Mouse (Mus musculus): ENCODE data around the gene Pknox2.

The Pknox2 gene

DNA sequence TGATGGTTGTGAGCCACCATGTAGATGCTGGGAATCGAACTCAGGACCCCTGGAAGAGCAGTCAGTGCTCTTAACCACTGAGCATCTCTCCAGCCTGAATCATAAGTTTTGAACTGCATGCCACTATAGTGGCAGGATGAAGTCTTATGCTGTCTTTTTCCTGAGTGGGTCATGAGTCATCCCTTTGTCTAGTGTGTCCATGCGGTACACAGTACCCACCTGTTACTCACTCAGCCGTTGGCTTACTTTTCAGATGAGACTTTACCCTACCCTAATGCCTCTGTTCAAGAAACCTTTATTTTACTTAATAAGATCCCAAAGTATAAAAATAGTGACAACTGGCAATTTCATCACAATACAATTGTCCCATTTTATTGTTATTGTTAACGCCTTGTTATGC, 95.5 kb downstream of the Pknox2 start:
- DNase-seq (ENCODE audit: low spot score), result no peak

DNA sequence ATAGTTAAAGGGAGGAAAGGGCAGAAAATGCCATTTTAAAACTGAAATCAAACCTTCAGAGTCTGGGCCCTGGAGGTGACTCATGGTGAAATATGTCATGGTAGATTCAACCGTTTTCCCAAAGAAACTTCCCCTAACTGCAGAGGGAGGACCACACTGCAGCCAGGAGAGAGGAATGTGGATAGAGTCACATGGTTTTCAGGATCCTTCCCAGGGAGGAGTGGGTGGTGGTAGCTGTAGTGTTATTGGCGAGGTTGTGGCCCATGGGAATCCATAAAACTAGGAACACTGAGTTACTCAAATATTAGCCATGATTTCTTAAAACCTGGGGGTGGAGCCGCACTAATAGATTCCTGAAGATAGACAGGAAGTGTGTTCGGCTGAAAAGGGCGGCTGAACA, 99.7 kb downstream of the Pknox2 start:
- DNase-seq (ENCODE audit: low spot score), result no peak

DNA sequence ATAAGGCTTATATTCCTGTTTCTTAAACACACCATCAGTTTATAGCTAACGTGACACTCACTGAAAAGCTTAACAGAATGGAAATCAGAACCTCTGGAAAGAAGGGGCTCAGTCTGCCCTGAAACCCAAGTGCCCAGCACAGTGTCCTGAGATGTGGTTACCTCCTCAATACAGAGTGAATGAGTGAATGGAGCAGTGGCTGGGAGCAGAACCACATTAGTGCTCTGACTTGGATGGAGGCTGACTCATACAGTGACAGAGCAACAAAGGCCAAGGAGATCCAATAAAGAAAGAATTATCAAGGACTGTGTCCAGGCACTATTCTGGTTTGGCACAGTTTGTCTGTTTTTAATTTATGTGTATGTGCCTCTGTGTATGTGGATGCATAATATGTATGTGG, 101.3 kb downstream of the Pknox2 start:
- no peak for DNase-seq (ENCODE audit: low spot score)

DNA sequence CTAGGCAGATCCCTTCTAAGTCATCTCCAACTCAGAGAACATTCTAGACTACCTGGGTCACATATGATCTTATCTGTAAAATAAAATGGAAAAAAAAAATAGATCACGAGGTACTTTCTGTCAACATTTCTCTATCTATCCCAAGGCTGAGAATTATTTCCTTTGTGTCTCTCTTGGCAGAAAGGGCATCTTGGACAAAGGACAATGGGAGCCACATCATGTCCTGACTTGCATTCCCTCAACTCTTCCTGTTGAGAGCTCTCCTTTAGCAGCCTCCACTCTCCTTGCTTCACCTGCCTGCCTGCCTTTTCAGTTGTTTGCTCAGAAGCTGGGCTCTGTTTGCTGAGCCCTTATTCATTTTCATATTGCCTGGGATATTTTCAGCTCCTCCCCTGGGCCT, 103.0 kb downstream of the Pknox2 start:
- DNase-seq (ENCODE audit: low spot score), result no peak

DNA sequence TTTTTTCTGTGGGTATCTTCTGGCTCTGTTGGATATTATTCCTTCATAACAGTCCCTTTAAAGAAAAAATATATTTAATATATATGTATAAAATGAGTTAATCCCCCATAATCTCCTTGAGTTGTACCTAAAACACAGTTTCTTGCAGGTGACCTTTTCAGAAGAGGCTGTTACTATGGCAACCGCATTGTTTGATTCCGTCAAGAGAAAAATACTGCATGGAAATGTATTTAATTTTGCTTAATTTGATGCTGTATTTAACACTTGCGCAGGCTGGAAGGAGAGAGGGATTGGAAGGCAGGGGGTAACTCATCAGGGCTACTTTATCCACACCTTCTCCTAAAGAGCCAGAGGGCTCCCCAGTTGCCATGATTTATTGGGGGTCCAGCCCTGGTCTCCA, 108.3 kb downstream of the Pknox2 start:
- DNase-seq (ENCODE audit: low spot score), result no peak

DNA sequence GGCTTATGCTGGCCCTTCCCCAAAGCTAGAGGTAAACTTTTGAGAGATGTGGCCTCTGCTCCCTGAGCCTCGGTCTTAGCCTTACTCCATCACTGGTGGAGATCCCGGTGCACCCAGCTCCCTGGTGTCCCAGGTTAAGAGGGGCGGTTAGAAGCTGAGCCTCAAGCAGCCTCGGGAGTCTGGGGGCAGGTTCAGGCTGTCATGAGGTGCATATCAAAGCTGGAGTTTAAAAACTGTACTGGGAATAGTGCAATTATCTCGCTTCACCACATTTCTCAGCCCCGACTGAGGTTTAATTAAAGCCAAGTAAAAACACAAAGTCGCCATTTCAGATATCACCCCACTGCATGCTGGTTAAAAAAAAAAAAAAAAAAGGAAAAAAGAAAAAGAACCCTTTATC, 108.8 kb downstream of the Pknox2 start:
- DNase-seq (ENCODE audit: low spot score), result no peak

DNA sequence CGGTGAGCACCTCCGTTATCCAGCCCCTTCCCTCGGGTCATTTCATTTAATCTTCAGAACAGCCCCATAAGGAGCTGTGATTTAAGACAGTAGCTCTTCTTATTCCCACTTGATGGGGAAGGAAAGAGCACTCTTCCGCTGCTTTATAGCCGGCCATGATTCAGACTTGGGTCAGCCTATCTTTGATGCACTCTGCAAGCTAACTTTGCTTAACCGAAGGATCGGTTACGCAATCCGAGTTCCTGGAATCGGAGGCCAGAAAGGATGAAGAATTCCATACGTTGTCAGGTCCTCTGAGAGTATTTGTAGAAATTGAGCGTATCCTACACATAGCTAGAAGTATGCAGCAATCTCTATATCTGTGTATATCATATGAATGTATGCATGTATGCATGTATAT, 109.8 kb downstream of the Pknox2 start:
- no peak for DNase-seq (ENCODE audit: low spot score)

DNA sequence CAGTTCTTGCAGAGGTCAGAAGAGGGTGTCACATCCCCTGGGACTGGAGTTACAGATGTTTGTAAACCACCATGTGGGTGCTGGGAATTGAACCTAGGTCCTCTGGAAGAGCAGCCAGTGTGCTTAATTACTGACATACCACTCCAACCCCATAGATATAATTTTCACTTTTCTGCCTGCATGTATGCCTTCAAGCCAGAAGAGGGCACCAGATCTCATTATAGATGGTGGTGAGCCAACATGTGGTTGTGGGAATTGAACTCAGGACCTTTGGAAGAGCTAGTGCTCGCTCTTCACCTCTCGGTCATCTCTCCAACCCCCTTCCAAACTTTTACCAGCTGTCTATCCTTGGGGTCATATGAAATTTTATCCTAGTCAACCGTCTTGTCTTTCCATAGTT, 112.0 kb downstream of the Pknox2 start:
- no peak for DNase-seq (ENCODE audit: low spot score)

DNA sequence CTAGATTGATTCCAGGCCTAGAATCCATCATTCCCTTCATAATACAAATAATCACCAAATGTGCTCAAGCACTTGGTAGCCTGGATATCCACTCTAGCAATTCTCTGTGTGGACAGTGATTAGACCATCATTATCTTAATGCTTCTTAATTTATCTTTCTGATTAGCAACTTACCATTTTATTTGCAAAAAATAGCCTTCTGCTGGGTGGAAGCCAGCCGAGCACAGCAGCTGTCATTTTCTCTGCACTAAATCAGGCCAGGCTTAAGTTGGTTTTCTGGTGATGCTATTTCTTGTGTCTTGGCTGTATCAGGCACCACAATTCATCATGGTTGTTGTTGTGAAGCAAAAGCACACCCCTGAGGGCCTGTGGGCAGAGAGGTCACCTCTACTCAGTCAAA, 112.9 kb downstream of the Pknox2 start:
- no peak for DNase-seq (ENCODE audit: low spot score)

DNA sequence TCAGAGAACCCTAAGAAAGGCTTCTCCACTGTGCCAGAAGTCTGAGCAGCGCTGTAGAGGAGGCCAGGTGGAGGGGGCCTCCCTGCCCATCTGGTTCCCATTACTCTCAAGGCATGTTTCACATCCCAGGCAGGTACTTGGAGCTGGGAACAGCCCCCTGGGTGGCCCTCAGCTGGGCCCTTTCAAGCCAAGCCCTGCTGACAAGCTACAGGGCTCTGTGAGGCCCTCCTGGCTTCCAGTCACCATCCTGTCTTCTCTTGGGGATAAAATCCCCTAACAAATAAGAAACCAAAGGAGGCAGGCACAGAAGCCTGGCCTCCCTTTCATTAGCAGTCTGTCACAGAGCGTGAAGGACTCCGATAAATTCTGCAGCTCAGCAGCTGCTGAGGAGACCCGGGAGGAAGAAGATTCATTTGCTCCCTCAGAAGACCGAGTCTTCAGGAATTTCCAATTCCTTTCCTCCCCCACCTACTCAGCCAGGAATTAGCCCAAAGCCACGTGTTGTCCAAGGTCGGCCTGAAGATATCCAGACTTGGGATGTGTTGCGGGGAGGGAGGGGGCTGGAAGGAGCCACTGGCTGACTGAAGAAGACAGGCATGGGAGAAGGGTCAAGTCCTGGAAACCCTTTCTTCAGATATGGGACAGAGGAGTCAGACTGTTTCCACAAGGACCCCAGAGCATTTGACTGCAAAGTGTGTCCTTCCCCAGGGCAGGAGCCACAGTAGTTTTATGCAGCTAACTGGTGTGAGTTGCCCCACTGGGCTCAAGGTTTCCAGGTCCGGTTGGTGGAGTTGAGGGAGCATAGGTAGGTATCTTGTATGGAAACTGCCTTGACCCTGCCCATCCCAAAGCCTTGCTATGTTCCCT, 116.6 kb downstream of the Pknox2 start:
- DNase-seq (ENCODE audit: low spot score), result no peak

DNA sequence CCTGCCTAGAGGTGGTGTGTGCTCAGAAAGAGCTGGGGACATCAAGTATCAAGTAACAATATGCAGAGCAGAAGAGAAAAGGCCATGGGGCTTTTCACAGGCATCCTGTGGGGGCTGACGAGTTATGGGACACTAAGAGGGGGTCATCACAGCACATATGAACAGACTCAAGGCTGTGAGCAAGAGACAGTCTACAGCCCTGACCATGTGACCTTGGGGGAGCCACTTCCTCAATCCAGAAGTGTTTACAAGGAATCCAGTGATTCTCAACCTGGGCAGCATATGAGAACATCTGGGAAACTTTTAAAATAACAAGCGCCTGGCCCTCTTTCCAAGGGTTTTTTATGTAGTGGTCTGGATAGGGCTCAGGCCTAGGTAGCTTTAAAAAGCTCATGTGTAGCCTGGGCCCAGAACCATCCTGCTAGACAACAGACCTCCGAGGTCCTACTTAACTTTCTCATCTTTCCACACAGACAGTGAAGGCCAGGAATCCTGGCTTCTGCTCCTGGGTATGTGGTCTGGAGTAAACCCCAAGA, 117.3 kb downstream of the Pknox2 start:
- no peak for DNase-seq (ENCODE audit: low spot score)

DNA sequence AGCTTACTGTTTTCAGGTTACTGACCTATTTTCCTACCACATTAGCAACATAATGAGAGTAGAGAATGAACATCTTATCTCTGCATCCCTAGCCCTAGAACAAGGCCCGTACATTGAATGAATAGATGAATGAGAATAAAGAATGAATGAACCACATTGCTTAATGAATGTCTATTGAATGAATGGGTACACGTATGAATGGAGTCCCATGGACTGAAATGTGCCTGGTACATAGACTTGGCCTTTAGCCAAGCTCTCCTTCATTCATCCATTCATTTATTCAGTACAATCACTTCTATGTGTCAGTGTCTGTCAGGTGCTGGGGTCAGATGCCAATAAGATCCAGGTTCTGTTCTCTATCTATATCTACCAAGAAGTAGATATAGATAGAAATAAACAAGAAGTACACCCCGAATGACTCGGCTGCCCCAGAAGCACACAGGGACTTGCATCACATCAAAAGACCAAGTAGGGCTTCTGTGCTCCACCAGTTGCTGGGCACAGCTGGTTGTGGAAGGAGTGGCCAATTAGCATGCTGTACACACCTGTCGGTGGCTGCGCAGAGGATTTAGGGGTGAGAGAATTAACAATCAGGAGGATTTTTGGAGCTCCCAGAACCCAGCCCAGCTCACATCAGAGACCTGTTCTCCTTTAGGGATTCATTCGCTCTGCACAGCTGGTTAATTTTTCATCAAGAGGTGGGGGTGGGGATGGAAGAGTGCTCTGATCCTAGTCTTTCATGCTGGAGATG, 119.2 kb downstream of the Pknox2 start:
- no peak for DNase-seq (ENCODE audit: low spot score)

DNA sequence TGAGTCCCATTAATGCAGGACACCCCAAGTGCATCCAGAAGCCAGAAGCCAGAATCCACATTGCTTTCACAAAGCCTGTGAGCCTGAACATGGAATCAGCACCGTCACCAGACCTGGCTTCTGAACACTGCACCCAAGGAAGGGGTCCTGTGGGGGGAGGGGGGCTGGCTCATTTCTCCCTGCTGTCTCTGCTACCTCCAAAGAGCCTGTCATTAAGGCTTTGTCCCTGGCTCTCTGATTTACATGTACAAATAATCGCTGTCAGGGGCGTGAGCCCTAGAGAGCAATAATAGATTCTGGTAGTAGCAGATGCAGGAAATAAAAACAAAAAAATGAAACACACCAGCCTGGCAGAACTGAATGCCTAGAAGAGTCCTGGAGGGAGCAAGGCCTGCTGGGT, 121.3 kb downstream of the Pknox2 start:
- DNase-seq (ENCODE audit: low spot score), result no peak

DNA sequence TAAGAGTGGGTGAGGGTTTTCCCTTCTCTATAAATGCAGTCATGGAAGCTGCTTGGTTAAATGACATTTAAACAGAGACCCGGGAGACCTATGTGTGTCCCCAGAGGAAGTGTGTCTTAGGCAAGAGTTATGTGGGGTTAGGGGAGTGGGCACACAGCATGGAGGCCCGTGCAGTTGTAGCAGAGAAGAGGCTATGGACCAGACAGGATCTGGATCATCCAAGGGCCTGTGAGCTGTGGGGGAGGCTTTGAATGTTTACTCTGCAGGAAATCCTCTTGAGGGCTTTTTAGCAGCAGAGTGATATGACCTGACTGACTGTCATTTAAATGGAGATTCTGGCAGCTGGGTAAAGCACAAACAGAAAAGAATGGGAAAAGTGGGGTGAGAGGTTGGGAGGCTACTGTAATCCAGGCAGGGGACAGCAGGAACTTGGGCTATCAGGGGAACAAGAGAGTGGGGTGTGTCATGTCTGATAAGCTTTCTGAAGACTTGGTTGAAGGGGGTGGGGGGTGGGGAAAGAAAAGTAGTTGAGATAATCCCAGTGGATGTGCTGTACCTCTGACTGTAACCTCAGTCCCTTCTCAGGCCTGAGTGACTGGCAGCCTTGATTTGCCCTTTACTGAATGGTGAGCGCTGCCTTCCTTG, 125.5 kb downstream of the Pknox2 start:
- no peak for DNase-seq (ENCODE audit: low spot score)

DNA sequence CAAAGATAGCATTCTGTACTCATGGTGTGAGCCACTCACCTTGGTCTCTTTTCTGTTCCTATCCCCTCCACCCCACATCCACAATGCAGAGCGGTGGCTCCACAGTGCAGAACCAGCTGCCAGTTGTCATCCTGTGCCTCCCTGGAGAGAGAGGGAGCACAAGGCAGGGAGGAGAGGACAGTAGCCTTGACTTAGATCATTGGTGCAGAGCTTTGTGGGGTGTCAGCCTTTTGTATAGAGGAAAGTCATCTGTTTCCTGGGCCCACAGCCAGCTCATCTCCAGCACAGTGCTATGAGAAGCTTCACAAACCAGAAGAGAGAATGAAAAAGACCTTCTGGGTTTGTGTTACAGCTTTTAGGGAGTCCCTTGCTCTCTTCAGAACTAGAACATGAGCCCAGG, 129.1 kb downstream of the Pknox2 start:
- DNase-seq (ENCODE audit: low spot score), result peak; percentile 36

DNA sequence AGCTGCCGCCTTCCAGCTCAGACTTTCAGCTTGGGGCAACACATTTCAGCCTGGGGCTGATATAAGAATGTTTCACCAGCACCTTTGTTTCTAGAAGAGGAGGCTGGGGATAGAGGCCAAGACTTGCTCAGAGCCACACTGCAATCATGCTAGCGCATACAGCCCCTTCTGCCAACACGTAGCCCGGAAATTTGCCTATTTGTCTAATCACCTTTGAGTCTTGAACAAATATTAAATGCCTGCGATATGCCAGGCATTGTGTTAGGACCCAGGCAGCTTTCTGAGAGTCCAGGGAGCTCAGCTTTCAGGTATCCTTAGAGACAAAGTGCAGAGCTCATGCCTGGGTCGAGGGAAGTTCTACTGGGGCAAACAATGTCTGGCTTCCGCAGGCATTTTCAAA, 130.0 kb downstream of the Pknox2 start:
- no peak for DNase-seq (ENCODE audit: low spot score)

DNA sequence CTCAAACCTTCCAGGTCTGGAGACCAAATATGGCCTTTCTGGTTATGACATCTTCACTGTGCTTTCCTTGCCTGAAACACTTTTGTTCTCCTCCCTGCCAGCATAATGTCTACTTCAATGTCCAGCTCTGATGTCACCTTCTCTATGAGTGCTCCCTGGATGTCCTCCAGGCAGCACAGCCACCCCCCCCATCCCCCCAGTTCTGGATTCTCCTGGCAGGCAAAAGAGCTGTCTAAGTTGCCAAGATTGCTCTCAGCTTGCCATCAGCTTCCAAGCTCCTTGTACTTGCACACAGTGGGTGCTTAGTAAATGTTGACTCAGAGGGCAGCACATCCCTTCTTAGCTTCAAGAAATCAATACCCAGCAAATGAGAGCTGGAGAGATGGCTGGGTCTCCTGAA, 131.0 kb downstream of the Pknox2 start:
- DNase-seq (ENCODE audit: low spot score), result no peak

DNA sequence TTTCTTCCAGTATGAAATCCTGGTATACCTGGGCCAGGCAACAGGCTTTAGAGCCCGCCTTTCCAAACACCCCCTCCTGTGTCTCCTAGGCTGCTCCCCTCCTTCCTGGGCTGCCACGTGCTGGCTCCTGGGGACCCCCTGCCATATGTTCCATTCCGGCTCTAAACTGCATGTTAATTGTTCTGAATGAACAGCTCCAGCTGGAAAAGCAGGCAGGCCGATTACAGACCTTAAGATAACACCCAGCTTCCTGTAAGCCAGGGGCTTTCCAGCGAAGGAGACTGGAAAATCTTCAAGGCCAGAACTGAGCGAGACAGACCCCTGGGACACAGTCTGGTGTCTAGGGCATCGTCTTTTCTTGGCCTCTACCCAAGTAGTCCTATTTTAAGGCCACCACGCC, 133.6 kb downstream of the Pknox2 start:
- no peak for DNase-seq (ENCODE audit: low spot score)

DNA sequence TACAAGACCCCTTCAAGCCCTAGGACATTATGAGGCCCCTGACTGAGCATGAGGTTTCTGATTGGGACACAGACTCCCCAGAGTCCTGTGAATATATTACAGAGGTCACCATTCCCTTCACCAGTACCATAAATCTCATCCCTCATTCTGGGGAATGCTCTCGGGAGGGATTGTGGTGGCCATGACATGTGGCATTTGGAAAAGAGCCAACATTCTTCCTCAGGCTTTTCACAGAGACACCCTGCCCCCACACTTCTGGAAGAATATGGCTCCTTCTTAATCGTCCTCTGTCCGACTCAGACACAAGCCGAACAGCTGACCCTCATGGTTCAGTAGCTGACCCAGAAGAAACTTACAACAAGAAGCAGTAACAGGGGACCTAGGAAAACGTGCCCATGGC, 139.1 kb downstream of the Pknox2 start:
- no peak for DNase-seq (ENCODE audit: low spot score)

DNA sequence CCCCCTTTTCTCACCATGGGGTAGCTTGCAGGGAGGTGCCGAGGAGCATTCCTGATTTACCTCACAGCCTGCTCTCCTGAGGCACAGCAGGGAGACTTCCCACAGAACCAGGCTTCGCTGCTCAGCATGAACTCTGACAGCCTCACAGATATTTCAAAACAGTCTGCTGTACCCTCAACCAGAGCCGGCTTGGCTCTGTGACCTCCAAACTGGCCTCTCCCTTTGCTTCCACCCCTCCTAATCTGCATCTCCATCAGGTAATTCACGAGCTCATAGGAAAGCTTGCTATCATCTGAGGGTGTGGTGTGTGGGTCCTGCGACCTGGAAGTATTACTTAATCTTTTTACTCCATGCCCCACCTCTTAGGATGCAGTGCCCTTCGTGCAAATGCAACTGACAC, 142.5 kb downstream of the Pknox2 start:
- no peak for DNase-seq (ENCODE audit: low spot score)

DNA sequence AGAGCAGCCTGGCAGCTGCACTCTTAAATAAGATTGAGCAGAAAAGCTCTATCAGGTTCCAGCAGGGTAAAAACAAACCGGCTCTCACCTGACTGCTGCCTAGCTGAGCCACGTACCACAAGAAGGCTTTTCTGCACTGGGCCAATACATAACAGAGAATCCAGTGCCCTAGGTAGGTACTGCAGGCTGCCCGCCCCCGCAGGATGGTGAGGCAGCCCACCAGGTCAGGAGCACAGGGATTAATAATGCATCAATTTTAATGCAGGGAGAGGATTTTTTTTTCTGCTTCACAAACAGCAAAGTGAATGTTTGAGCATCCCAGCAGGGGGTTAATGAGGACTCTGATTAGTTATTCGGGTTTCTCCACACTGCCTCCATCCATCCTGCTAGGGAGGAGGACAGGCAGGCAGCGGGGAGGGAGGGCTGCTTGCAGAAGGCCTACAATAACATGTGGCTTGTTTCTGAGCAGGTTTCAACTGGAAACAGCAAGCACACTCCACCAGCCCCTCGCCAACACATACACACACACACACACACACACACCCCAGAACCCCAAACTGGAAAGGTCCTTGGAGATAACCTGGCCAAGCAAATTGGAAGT, 145.2 kb downstream of the Pknox2 start:
- DNase-seq (ENCODE audit: low spot score), result no peak

DNA sequence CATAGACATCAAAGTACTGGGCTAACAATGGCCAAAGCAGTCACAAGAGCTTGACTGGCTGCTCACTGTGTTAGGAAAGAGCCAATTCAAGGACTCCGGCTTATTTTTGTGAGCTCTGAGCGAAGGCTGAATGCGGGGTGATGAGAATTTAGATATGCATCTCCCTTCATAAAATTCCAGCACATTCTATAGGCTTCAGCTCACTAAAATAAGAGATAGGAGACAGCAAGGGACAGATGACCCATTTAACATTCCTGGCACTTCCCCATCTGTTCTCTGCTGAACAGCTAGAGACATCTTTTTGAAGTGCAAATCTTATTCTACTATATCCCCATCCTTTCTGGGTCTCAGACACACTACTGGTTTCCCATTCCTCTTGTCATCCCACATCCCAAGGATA, 147.8 kb downstream of the Pknox2 start:
- no peak for DNase-seq (ENCODE audit: low spot score)
